Mouse (Mus musculus): ENCODE measurements at regions not wholly inside any gene's neighbourhood (a gene's known extent, or its start where the extent isn't known, plus 50 kb on each side); places are given as distances from the start of the nearest gene placed in this dataset.
A peak's percentile ranks its signal among the peaks of the same experiment; 100 is the strongest.

GRCm38 (mm10) chr8:127965341-127965740, 393.1 kb upstream of the Nrp1 start:
- DNase-seq (ENCODE audit: inconsistent age in 2 of 2, low spot score in 1 of 2) = peak; percentile 35 to 74

- DNase-seq (ENCODE audit: inconsistent age in 2 of 2, low spot score in 1 of 2) = no peak
These were observed 390.4 kb upstream of the Nrp1 start for GRCm38 (mm10) chr8:127968026-127968425.

GRCm38 (mm10) chr8:127973194-127973593, 385.2 kb upstream of the Nrp1 start:
- DNase-seq (ENCODE audit: inconsistent age in 2 of 2, low spot score in 1 of 2) = no peak

- DNase-seq (ENCODE audit: inconsistent age in 2 of 2, low spot score in 1 of 2) = no peak
These were observed 380.7 kb upstream of the Nrp1 start for GRCm38 (mm10) chr8:127977746-127978145.

GRCm38 (mm10) chr8:127979180-127980030, 379.0 kb upstream of the Nrp1 start:
- DNase-seq (ENCODE audit: inconsistent age in 2 of 2, low spot score in 1 of 2) = no peak

- DNase-seq (ENCODE audit: inconsistent age in 2 of 2, low spot score in 1 of 2) = no peak
These were observed 376.2 kb upstream of the Nrp1 start for GRCm38 (mm10) chr8:127982165-127982564.

GRCm38 (mm10) chr8:127985616-127986015, 372.8 kb upstream of the Nrp1 start:
- DNase-seq (ENCODE audit: inconsistent age in 2 of 2, low spot score in 1 of 2) = no peak

GRCm38 (mm10) chr8:127988887-127989286, 369.5 kb upstream of the Nrp1 start:
- DNase-seq (ENCODE audit: inconsistent age in 2 of 2, low spot score in 1 of 2) = no peak

GRCm38 (mm10) chr8:127994898-127995297, 363.5 kb upstream of the Nrp1 start:
- DNase-seq (ENCODE audit: inconsistent age in 2 of 2, low spot score in 1 of 2) = no peak

- no peak for DNase-seq (ENCODE audit: inconsistent age in 2 of 2, low spot score in 1 of 2)
These were observed 362.9 kb upstream of the Nrp1 start for GRCm38 (mm10) chr8:127995490-127995889.

- DNase-seq (ENCODE audit: inconsistent age in 2 of 2, low spot score in 1 of 2) = no peak
These were observed 356.0 kb upstream of the Nrp1 start for GRCm38 (mm10) chr8:128002386-128002785.

GRCm38 (mm10) chr8:128002806-128003205, 355.6 kb upstream of the Nrp1 start:
- no peak for DNase-seq (ENCODE audit: inconsistent age in 2 of 2, low spot score in 1 of 2)

- no peak for DNase-seq (ENCODE audit: inconsistent age in 2 of 2, low spot score in 1 of 2)
These were observed 355.0 kb upstream of the Nrp1 start for GRCm38 (mm10) chr8:128003385-128003784.

GRCm38 (mm10) chr8:128003881-128004286, 354.5 kb upstream of the Nrp1 start:
- DNase-seq (ENCODE audit: inconsistent age in 2 of 2, low spot score in 1 of 2) = no peak

- no peak for DNase-seq (ENCODE audit: inconsistent age in 2 of 2, low spot score in 1 of 2)
These were observed 348.9 kb upstream of the Nrp1 start for GRCm38 (mm10) chr8:128009393-128010010.

- DNase-seq (ENCODE audit: inconsistent age in 2 of 2, low spot score in 1 of 2) = peak in 1 of 2 experiments; percentile 32
These were observed 341.2 kb upstream of the Nrp1 start for GRCm38 (mm10) chr8:128017171-128017570.

GRCm38 (mm10) chr8:128023661-128024060, 334.7 kb upstream of the Nrp1 start:
- no peak for DNase-seq (ENCODE audit: inconsistent age in 2 of 2, low spot score in 1 of 2)

- DNase-seq (ENCODE audit: inconsistent age in 2 of 2, low spot score in 1 of 2) = peak; percentile 29 to 71
These were observed 333.6 kb upstream of the Nrp1 start for GRCm38 (mm10) chr8:128024774-128025222.

- peak; percentile 63 to 87 for DNase-seq (ENCODE audit: inconsistent age in 2 of 2, low spot score in 1 of 2)
These were observed 333.1 kb upstream of the Nrp1 start for GRCm38 (mm10) chr8:128025251-128025856.

GRCm38 (mm10) chr8:128026981-128027380, 331.4 kb upstream of the Nrp1 start:
- DNase-seq (ENCODE audit: inconsistent age in 2 of 2, low spot score in 1 of 2) = no peak

- no peak for DNase-seq (ENCODE audit: inconsistent age in 2 of 2, low spot score in 1 of 2)
These were observed 327.8 kb upstream of the Nrp1 start for GRCm38 (mm10) chr8:128030335-128031280.

All from adrenal gland, adult (tissue).